Mouse (Mus musculus) kidney, adult 2 months (tissue): ENCODE results near the gene Serpina12.

Source experiments
- CTCF ChIP-seq: fragments of 200-500 bp; conservative IDR thresholded peaks from 2 replicates; pipeline ENCODE4 v1.5.1; 2011; ENCODE audit warnings: low read depth, mild to moderate bottlenecking, control low read depth, low read length, moderate library complexity, mixed read lengths; ENCODE audit not compliant: insufficient read depth, insufficient read length
- POLR2A ChIP-seq: fragments of 200-500 bp; IDR thresholded peaks from one replicate; pipeline ENCODE4 v1.6.1; 2011; ENCODE audit warnings: low read depth, low read length, control low read depth

DNA sequence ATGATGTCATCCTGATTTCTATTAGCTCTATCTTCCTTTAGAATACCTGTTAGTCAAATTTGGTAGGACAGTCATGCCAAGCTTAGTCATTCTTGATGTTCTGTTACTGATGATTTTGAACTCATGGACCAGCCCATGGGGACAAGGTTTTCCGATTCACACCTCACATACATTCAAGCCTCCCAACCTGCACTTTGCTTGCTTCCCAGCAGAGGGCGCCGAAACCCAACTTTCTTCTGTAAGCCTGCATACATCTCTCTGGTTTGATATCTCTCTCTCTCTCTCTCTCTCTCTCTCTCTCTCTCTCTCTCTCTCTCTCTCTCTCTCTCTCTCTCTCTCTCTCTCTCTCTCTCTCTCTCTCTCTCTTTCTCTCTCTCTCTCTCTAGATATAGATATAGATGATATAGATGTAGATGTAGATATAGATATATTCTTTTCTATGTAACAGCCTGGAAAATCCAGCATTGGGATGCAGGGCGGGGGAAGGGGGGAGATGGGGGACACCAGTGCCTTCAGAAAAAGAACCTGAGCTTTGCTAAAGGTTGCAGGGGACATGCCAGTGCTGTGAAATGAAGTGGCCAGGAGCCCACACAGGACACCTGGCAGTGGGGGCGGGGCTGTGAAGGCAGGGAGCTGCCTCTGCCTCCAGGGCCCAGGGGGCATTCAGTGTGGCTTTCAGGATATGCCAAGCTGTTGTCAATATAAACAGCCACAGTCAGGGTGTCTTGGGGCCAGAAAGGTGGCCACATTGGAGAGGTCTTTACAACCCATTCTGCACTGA lies 48.8 kb downstream of the Serpina12 start:
- TF ChIP-seq CTCF (peak; percentile 84), POLR2A (no peak)
